Mouse (Mus musculus): ENCODE measurements around the gene Mrpl34.

Gene Mrpl34

DNA sequence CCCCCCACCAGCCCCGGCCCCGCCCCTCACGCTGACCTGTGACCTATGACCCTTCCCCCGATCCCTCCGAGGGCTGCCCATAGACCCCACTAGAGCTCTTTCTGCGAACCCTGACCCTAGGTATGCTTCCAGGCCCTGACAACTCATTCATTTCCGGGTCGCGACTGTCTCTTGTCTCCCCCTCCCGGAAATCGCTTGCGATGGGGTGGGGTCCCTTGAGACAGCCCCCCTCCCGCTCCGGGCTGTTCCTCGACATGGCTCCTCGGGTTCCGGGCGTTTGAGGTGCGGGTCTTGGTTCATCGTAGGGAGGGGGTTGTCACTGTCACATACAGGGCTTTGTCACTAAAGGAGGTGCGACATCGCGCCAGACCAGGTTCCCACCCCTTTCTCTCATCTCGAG lies 4.7 kb downstream of the Mrpl34 start:
- DNase-seq = peak; percentile 98

DNA sequence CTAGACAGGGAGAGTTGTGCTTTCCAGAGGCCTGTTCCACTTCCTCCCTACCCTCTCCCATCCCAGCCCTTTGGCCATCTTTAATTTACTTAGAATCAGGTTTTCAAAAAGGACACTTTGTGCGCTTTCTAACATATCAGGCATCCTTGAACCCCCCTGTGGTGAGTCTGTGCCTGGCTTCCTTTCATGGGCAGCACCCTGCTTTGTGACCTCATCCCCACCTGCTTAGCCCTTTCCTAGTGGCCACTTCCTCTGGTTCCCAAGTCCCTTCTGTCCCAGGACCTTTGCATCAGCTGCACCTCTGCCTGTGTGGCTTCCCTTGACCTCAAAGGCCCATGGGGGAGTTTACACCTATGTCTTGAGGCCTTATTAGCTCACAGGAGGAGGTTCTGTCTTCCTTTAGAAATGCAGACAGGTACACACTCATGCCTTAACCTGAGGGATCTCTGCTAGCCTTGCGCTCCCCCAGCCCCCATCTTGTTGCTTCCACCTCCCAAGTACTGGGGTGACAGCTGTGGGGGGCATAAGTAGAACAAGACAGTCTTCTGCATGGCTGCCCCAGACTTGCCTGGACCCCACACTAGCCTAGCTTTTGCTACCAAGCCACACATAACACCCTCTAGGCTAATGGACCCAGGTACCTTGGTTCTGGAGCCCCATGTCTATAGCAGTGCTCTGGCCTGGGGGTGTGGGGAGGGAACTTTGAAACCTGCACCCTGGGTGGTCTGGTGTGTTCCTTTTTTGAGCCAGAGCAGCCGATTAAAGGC lies 5.6 kb downstream of the Mrpl34 start:
- peak; percentile 94 for DNase-seq

DNA sequence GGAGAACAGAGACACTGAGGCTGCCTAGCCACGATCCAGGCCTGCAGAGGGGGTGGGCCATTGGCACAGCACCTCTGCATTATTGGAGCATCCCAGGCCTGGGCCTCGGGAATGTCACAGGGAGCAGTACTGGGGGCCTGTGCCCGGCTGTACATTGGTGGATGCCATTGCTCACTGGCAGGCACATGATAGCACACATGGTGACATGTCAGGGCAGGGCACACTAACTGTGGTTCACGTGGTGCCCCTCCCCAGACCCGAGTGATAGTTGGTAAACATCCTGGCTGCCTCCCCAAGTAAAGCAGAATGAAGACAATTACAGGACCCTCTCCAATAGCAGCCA lies 6.1 kb downstream of the Mrpl34 start:
- peak; percentile 93 for DNase-seq

DNA sequence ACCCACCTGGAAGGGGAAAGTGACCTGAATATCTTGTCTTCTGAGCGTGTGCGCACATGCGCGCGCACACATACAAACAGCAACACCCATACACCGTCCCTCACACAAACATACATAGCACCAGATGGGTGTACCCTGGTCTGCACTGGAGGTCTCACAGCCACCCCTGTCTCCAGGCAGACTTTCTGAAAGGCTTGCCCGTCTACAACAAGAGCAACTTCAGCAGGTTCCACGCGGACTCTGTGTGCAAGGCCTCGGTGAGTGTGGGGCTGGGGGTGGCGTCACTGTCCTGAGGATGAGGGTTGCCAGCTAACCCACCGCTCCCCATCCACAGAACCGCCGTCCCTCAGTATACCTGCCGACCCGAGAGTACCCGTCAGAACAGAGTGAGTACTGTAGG lies 7.1 kb downstream of the Mrpl34 start:
- peak; percentile 92 for DNase-seq

DNA sequence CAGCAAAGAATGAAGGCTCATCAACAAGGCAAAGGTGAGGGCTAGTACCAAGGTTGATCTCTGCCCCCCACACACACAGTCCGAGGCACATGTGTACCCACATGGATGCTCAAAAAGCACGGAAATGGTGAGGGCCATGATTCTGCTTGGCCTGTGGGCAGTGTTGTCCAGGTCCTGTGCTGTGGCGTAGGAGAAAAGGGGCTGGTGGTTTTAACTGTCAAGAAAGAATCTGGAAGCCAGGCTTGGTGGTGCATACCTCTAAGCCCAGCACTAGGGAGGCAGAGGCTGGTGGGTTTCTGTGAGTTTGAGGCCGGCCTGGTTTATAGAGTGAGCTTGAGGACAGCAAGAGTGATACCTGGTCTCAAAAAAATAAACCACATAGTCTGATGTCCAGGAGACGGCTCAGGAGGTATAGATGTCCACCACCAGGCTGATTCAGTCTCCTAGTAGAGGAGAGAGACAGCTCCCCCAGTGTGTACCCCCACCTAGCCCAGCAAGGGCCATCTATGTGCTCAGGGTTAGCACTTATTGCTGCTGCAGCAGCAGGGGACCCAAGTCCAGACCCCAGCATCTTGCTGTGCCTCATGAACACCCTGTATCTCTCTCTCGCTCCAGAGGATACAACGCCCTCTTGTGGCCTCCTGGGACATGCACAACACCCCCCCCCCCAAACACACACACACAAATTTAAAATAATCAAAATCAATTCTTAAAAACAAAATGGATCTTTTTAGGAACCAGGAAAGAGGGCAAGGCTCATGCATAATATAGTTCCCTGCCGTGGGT lies 8.0 kb downstream of the Mrpl34 start:
- DNase-seq = peak; percentile 90

DNA sequence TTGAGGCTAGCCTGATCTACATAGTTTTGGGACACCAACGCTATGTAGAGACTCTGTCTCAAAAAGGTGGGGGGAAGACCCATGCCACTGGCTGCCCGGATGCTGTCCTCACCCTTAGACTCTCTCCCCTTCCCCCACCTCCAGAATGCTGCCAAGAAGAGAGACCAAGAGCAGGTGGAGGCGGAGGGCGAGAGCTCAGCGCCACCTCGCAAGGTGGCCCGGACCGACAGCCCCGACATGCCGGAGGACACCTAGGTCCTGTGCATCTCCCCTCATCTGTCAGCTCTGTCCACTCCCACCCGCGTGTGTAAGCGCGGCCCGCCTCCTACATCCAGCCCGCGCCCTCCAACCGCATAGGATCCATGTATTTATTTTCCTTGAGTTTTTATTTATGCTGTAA lies 9.6 kb downstream of the Mrpl34 start:
- DNase-seq = peak; percentile 92

DNA sequence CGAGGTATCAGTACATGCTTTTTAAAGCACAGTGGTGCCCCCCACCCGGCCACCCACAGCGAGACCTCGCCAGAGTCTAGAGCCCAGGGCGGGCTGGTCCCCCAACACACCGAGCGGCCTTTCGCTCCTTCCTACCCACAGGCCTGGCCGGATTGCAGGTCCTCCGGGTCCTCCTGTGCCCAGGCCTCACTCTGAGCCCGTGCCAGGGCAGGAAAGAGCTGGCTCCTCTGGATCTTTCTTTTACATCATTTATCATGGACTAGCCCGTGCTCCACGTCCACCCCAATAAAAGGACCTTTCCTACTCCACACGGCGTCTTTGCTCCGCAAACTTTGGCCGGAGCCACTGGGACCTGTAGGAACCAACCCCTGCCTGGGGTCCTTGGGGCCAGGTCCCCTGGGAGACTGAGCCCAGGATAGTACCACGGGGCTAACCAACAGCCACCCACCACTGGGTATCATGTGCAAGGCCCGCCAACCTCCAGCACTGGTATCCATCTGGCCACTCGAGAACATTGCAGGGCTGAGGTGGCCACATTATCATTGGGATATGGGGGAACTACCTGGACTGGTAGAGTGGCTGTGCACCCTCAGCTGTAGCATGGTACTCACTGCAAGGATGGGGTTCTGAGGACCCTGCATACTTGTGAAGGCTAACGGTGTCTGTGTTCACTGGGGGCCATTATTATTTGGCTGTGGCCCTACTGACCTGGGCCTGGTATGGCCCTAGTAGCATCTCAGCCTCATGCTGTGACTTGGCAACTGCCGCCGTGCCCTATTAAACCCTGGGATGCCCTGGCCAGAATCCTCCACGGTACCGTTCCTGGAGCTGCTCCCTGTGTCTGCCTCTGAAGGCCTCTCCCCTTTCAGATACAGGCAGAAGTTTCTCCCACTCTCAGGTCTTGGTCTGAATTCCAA lies 10.3 kb downstream of the Mrpl34 start:
- DNase-seq = peak; percentile 94

DNA sequence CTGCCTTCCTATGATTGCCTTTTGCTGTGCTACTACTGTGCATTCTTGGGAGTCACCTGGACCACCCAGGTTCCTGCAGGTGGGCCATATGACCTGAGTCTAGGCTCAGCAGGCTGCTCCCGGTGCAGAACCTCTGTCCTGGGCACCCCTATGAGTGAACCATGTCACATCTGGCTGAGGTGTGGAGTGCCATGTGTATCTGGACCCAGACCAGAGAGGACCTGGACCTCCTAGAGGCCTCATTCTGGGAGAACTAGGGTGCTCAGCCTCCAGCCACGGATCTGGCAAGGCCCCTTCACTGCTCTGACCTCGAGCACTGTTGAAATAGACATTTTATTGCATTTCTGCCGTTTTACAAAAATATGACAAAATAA lies 10.9 kb downstream of the Mrpl34 start:
- DNase-seq = peak; percentile 95

DNA sequence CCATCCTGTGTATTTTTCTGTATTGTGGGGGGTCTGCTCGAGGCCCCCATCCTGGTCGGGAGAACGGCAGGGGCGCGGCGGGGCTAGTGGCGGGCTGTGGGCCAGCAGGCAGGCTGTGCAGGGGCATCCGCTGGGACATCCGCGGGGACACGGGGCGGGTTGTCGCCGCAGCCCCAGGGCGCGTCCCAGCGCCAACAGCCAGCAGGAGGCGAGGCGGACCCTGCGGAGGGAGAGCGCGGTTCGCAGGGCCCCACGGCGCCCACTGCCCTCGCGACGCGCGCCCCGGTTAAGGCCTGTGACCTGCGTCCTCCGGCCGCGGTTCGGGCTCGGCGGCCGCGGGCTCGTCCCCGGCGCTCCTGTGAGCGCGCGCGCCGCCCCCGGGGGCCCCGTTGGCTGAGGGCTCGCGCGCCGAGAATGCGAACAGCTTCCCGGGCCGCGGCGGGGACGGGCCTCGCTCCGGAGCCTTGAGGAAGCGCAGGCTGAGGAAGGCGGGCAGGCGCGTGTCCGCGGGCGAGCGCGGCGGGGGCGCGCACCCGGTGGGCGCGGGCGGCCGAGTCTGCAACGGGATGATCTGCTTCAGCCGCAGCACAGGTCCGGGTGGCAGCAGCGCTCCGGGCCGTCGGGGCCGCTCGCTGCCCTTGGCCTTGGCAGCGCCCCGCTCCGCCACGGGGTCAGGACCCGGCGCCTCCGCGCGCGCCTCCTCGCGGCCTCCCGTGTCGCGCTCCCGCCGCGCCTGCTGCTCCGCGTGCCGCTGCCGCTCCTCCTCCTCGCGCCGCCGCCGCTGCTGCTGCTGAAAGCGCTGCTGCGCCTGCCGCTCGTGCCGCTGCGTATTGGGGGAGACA lies 11.6 kb downstream of the Mrpl34 start:
- peak; percentile 99 for DNase-seq

DNA sequence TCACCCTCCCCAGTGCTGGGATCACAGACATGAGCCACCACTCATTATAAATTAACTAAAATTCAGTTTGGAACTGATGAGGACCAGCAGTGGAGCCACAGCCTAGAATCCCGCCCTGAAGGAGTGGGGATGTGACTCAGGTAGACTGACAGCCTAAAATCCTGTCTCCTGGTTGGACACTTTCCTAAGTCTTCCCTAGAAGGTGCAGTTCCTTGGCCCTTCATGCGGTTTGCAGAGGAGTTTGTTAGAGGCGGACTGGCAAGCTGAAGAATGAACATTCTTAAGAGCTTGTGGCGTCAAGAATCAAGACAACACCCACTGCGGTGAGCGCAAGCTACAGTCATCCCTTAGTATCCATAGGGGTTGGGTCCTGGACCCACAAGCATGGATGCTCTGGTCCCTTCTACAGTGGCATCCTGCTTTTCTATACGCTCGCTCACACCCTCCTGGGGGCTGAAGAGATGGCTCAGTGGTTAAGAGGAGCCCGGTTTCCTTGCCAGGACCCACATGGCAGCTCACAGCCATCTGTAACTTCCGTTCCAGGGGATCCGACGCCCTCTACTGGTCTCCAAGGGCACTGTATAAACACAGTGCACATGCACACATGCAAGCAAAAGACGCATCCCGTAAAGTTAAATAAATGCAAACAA lies 12.6 kb downstream of the Mrpl34 start:
- DNase-seq = peak; percentile 94

DNA sequence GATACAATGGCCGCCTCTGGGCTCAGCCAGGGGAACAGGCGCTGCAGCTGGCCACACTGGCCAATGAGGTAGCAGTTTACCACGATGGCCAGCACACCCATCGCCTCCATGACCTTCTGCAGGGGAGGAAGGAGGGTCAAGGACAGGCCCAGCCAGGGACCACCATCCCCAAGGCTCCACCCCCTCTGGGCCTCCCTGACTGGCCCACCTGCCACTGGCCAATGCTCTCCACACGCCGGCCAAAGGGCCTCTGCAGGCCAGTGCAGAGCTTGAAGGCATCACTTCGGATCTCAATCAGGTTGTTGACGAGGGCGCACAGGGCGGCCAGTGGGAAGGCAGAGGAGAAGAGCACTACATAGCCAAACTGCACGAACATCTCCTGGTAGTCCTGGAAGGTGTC lies 14.2 kb downstream of the Mrpl34 start:
- DNase-seq = peak; percentile 93

DNA sequence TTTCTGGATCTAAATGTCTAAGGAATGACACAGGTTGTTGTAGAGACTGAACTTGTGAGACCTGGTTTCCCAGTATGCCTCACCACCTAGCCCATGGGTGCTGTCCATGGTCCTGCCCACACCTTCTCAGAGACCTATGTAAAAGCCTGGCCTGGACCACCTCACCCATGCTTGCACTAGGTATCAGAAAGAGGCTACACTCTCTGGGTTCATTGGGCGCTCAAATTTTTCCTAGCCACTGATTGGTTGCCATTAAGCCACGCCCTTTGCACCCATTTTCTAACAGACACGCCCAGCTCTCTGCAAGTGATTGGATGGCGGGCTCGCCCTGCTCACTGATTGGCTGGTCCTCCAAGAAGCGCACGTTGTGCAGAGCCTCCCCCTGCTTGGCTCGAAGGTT lies 19.2 kb downstream of the Mrpl34 start:
- no peak for DNase-seq

DNA sequence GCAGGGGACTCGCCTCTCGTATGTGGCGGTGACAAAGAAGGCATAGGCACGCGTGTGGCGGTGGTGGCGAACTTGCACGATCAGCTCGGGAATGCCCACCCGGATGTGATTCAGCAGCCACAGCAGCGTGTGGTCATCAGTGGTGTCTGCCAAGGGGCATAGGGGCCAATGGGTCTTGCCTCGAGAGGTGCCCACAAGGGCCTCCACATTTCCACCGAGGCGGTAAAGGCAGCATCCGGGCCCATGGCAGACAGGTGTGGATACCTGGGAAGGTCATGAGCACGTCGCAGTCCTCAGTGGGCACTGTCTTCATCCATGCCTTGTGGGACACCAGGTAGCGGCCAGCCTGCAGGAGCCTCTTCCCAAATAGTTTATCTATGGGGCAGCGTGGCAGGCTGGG lies 20.0 kb downstream of the Mrpl34 start:
- DNase-seq = peak; percentile 95

DNA sequence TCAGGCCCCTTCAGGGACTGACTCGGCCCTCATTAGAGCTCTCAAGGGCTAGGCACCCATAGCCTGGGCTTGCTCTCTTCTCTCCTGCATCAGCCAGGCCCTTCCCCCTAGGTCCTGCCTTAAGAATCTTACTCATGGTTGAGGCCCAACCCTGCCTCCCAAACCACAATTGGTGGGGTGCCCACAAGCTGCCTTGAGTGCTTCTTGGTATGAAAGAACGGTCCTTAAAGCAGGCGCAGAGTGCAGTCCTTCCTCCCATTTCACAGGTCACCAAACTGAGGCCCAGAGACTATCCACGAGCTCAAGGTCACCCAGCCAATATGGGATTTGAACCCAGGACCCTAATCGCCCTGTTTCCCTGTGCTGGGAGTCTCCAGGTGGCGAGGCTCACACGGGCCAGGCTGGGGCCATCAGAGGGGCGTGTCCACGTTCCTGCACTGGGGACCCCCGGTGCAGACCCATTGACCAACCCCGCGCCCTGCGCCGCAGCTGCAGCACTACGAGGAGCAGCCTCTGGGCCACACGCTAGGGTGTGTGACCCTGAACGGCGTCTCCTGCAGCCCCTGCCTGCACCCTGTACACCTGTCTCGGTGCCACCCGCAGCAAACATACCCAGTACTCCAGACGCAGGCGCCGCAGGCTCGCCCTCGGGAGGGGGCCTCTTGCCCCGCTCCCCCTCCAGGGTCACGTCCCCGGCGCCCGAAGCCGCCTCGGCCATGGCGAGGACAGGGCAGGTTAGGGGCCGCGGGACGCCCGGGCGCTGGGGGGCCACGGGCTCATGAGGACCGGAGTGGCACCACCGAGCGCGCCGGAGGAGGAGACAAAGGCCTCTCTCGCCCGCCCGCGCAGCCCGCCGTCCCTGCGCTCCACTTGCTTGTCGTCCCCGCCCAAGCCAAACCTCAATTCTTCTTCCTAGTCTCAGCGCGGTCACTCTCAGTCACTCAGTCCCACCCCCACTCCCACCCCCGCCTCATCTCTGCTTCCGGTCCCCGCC lies 20.7 kb downstream of the Mrpl34 start, which contains the start of gene Ano8:
Gene Ano8 (minus strand): TSS at position 822 of the 994 bp plus-strand sequence.
- peak; percentile 98 for DNase-seq

DNA sequence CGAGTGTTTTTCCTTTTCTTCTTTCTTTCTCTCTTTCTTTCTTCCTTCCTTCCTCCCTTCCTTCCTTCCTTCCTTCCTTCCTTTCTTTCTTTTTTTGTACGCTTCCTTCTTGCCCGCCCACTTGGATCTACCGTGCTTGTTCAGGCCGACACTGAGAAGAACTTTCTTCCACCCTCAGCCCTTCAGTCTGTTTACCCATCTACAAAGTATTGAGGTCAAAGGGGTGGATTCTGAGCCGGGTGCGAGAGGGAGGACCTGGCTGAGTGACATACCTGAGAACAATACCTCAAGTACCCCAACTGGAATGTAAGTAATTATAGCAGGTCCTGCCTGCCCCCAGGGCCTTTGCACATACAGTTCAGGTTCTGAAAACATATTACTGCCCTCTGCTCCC lies 21.4 kb downstream of the Mrpl34 start:
- DNase-seq = no peak

DNA sequence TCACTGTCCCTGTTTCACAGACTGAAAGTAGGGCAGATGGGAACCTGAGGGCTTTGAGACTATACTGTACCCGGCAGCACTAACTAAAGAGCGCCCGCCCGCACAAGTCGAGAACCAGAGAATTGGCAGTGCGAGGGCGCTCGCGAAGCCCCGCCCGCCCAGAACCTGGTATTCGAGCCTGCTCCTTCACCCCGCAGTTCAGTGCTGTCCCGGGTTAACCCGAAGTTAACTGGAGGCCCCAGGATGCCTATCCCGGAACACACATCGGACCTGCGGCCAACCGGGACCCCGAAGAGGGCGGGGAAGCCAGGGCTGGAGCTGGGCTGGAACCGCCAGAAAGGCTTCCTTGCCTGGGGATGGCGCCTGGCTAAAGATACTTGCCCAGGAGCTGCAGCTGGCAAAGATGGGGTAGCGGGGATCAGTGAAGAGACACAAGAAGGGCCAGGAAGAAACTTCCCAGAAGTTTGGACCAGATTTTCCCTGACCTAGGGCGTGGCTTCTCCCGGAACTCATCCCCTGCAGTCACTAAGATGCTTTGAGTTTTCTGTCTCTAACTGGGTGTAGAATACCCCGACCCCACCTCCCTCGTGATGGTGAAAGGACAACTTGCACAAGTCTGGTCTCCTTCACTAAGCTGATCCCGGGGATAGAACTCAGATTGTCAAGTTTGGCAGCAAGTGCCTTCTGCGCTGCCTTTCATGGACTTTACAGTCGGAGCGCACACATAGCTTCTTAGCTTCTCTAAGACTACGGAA lies 23.1 kb downstream of the Mrpl34 start, which contains the start of gene Gtpbp3:
Gene Gtpbp3 (plus strand): TSS at position 413 of the 755 bp plus-strand sequence.
- peak; percentile 98 for DNase-seq

DNA sequence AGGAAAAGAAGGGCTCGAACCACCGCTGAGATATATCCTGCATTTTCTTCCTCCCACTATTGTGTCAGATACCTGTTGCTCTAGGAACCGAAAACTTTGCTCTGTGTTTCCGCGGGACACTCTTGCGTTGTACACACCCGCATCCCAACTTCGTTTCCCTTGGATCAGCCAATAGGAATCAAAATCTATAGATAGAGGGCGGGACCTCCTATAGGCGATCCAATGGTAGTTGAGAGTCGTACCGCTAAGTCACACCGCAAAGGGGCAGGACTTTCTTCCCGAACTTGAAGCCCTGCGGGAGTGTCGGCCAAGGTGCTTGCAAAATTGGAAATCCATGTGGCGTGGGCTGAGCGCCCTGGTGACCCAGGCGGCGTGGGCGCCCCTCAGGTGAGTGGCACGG lies 23.7 kb downstream of the Mrpl34 start:
- peak; percentile 99 for DNase-seq

DNA sequence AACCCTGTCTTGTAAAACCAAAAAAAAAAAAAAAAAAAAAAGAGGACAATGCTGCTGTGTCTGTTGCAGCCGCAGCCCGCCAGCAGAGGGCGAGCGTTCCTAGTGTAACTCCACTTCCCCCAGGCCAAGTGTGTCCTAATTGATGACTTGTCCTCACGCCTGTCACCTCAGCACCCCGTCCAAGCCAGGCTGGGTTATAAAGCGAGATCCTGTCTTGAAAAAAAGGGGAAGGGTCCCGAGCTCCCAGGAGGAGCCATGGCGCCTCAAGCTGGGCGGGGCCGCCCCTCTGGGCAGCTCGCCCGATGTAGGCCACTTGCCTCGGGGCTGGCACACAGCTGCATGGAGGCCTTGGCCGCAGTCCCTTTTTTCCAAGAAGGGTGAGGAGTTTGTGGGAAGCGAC lies 30.3 kb downstream of the Mrpl34 start:
- DNase-seq = peak; percentile 98

DNA sequence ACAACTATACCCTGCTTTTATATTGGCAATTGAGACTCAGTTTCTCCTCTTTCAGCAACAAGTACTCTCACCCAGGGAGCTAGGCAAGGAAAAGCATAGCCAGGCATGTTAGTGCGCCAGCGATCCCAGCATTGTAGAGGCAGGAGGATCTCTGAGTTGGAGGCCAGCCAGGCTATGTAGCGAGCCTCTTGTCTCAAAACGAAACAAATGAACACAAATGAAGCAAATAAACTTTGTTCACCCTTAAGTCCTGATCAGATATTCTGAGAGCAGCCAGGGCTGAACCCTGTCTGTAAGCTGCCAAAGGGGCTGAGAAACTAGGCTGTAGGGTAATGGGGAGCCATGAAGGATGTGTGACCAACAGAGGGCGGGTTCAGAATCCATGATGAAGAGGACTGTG lies 31.1 kb downstream of the Mrpl34 start:
- no peak for DNase-seq

DNA sequence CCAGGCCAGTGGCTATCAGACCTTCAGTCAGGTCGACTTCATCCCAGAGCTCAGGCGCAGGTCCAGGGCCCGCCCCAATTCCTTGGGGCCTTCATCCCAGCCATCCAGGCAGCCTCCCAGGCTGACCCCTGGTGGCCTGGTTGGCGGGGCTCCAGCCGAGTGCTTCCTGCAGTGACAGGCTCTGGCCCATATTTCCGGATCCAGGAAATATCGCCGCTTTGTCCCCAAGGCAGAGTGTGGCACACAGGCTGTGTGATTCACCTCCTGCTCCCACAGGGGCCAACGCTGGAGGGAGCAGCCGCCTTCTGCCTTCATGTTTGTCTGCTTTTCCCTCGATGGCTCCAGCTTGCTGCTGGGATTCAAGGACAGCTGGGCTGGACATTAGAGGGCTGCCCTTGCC lies 31.7 kb downstream of the Mrpl34 start:
- DNase-seq = peak; percentile 99

Data from heart, adult 11 months (tissue).